Mouse (Mus musculus): ENCODE measurements around the gene Glrx2. TPM values are rescaled to one million over a fixed set of nuclear protein-coding genes. Genes with fewer than 3 reads are reported as not detected.

Glrx2 gene
- polyA plus RNA-seq, 1 experiment: 52.5 TPM

GRCm38 (mm10) chr1:143742186-143742585 is 26.0 kb downstream of the Glrx2 start:
- no peak for DNase-seq (ENCODE audit: low spot score)

DNA sequence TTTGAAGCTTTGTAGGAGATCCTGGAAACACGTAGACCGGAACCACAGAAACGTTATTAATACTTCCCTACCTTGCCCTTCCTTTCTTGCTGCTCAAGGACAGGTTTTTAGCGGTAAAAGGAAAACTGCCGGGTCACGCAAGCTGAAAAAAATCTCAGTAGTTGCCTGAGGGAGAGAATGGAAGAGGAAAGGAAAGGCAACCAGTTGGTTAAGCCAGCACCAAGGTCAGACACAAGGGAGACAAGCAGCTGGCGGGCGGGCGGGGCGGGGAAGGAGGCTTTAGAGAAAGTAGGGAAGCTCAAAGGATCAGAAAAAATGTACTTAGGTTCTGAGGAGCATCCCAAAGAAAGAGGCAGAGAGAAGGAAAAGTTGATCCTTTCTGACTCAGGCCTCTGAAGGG is 29.7 kb downstream of the Glrx2 start:
- no peak for DNase-seq (ENCODE audit: low spot score)

DNA sequence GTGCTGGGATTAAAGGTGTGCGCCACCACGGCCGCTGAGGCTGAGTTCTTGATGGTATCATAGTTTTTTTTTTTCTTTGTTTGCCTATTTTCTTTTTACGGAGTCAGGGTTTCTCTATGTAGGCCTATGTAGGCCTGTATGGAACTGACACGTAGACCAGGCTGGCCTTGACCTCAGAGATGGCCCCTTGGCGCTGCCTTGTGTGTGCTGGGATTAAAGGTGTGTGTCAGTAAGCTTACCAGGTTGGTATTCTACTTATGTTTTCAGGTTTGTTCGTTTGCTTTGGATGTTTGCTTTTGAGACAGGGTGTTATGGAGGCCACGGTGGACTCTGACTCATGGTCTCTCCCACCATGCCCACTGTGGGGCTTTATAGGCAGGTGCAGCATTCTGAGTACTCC is 46.0 kb downstream of the Glrx2 start:
- DNase-seq (ENCODE audit: low spot score): no peak

DNA sequence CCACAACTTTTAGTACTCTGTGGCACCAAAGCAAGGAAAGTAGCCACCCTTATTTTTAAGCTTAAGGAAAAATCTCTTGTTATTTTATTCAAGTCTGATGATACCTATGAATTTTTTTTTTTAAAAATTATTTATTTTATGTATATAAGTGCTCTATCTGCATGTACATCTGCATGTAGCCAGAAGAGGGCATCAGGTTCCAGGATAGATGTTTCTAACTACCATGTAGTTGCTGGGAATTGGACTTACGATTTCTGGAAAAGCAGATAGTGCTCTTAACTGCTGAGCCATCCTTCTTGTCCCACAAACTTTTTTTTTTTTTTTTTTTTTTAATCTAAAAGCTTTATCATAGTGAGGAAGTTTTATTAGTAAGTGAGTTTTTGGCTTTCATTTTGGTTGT is 48.3 kb downstream of the Glrx2 start:
- no peak for DNase-seq (ENCODE audit: low spot score)

- no peak for DNase-seq (ENCODE audit: low spot score)
These were observed 49.7 kb downstream of the Glrx2 start for GRCm38 (mm10) chr1:143765801-143766200.

DNA sequence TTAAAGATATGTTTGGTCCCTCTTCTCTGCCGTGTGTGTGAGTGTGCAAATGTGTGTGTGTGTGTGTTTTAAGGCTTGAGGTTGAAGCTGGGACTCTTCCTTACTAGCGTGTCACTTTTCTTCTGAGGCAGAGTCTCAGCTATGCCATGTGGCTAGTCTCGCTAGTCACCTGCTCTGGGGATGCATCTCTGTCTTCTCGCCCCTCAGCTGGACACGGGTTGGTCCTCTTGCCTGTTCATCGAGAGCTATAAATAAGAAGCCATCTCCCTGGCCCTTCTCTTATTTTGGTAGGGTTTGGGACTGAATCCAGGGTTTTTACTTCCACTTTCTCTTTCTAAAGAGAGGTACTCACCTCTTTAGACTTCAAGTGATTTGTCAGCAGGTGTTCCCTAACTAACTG is 50.1 kb downstream of the Glrx2 start:
- no peak for DNase-seq (ENCODE audit: low spot score)

DNA sequence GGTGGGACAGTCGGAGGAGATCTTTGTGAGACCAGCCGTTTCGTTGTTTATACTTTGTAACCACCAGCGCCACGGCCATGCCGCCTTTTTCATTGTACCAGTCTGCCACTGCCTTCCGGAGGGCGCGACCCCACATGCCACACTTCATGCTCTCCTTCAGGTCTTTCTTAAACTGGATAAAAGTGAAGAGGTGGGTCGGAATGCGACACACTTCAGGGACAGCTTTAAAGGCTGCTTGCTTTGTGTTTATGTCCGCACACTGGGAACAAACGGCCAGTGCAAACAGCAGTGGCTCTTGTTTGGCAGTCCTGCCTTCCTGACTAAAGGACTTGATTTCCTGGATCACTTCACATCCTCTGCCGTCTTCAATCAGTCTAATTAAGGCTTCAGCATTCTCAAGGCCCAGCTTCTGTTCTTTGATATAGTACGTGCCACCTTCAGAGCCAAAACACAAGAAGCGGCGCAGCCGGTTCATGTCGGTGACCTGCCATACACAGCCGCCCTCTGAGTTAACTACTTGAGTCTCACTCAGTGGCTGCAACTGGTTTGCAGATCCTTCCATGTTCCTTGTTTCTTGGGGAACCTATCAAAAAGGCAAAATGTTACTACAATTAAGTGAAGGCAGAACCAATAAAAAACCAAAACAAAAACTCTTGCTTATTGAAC is 54.4 kb downstream of the Glrx2 start:
- DNase-seq (ENCODE audit: low spot score): no peak

GRCm38 (mm10) chr1:143773082-143773481 is 56.9 kb downstream of the Glrx2 start:
- no peak for DNase-seq (ENCODE audit: low spot score)

GRCm38 (mm10) chr1:143773909-143774308 is 57.8 kb downstream of the Glrx2 start:
- no peak for DNase-seq (ENCODE audit: low spot score)

- DNase-seq (ENCODE audit: low spot score): peak; percentile 99
These were observed 60.6 kb downstream of the Glrx2 start, which contains the start of the genes Trove2 and Uchl5 for GRCm38 (mm10) chr1:143776446-143777411. Gene Trove2, minus strand, starts transcription at chr1:143777068. Gene Uchl5, plus strand, starts transcription at chr1:143777272.

GRCm38 (mm10) chr1:143777558-143778218 is 61.5 kb downstream of the Glrx2 start:
- DNase-seq (ENCODE audit: low spot score): no peak

DNA sequence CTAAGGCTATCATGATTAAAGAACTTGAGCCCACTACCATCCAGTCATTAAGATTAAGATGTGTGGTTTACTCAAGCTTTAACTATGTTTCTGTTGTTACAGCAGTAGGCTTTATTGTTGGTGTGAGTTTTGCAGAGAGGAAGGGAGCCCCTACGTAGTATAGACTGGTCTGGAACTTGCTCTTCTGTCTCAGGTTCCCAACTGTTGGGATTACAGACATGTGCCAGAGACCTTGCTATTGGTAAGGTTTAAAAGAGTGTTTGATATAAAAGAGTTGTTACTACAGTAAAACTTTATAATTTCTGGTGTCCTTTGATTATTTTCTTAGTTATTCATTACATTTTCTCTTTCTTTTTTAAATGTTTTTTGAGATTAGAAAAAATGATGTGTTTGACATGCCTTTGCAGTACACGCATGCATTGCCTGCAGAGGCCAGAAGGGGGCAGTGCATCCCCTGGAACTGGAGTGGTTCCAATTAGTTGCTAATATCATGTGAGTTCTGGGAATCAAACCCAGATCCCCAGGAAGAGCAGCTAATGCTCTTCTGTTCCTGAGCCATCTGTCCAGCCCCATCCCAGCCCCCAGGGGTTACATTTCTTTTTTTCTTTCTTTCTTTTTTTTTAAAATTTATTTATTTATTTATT is 72.6 kb downstream of the Glrx2 start:
- DNase-seq (ENCODE audit: low spot score): no peak

Other genes starting within 250 kb of the Glrx2 start
- 0.37 and 0.59 TPM in 2 replicates for gene B3galt2, start 75.7 kb upstream of the Glrx2 start, polyA plus RNA-seq (2012; rRNA removed)
- gene Cdc73, start 13.4 kb upstream of the Glrx2 start, polyA plus RNA-seq (2012; rRNA removed): 18.5 and 19.4 TPM in 2 replicates
- gene Trove2, start 60.7 kb downstream of the Glrx2 start, polyA plus RNA-seq (2012; rRNA removed): 7.7 and 10.3 TPM in 2 replicates
- gene Uchl5, start 60.9 kb downstream of the Glrx2 start, polyA plus RNA-seq (2012; rRNA removed): 17.1 and 18.4 TPM in 2 replicates